ENCODE assay signal across 22 mouse cellular contexts in the genomic region with DNA sequence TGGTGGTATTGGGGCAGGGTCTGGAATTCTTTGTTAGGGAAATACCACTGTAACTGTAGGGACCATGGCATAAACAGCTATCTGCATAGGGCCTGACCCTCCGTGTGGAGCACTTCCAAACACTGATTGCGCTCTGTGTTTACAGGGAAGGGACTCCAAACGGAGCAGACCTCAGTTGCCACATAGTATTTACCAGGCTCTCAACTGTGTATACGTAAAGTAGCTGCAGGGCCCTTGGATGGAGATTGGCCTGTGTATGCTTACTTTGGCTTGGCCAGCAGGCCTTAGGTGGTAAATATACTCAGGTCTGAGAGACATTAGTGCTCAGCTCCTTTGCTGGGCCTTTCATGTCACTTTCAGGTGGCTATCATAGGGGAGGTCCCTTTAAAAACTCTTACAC. TPM values are rescaled to one million over a fixed set of nuclear protein-coding genes. Genes with fewer than 3 reads are reported as not detected.
DNase-seq lines count a peak whose midpoint lies in the region; ATAC-seq and TF ChIP-seq lines count a peak whose summit lies in the region.
"Had no signal": no experiment of that assay in that cellular context is flagged by ENCODE, and none has a peak within 500 bp of the region (broad histone marks: within the 10 kb centered on the region; RNA-seq: fewer than 3 reads in every experiment).

No protein-coding gene starts in this region.

- H3K9ac ChIP-seq in heart, embryonic 11.5 days (ENCODE audit: low read depth, low read length), result no peak overlapping the region
- no peak overlapping the region for H3K9ac ChIP-seq in embryonic facial prominence, embryonic 14.5 days (ENCODE audit: low read depth, low read length)
- H3K9ac ChIP-seq in limb, embryonic 14.5 days (ENCODE audit: low read depth, low read length, severe bottlenecking), result no peak overlapping the region
- H3K9ac ChIP-seq: hindbrain, embryonic 12.5 days had no signal

- no peak for ATAC-seq in heart, embryonic 11.5 days (replicated peaks; ENCODE audit: insufficient number of reproducible peaks, low FRiP score, low TSS enrichment)
- ATAC-seq in embryonic facial prominence, embryonic 14.5 days (ENCODE audit: low read depth), result no peak
- ATAC-seq in limb, embryonic 14.5 days (ENCODE audit: low FRiP score, low read depth), result no peak
- ATAC-seq: forebrain, embryonic 16.5 days; intestine, postnatal 0 days had no signal

- no peak overlapping the region for H3K4me3 ChIP-seq in heart, embryonic 10.5 days
- H3K4me3 ChIP-seq in heart, embryonic 11.5 days (ENCODE audit: low read depth, low read length), result no peak overlapping the region
- H3K4me3 ChIP-seq in lung, adult 2 months (replicated peaks; ENCODE audit: extremely low read depth, low read depth, low read length), result no peak overlapping the region
- H3K4me3 ChIP-seq in embryonic facial prominence, embryonic 14.5 days (ENCODE audit: low read depth, low read length), result no peak overlapping the region
- H3K4me3 ChIP-seq in limb, embryonic 14.5 days (replicated peaks; ENCODE audit: low read length), result no peak overlapping the region
- H3K4me3 ChIP-seq in hindbrain, embryonic 10.5 days, result no peak overlapping the region
- H3K4me3 ChIP-seq: forebrain, embryonic 10.5 days; hindbrain, embryonic 12.5 days had no signal

- H3K27ac ChIP-seq in heart, embryonic 10.5 days, result 0 out of 2 replicates have a peak overlapping the region, but pooled peaks have one; percentile 62
- H3K27ac ChIP-seq in heart, embryonic 11.5 days (ENCODE audit: low read depth, low read length), result no peak overlapping the region
- peak overlapping the region; percentile 62 for H3K27ac ChIP-seq in embryonic facial prominence, embryonic 14.5 days (replicated peaks; ENCODE audit: low read depth, low read length)
- H3K27ac ChIP-seq in limb, embryonic 14.5 days (replicated peaks; ENCODE audit: low read depth, low read length), result peak overlapping the region; percentile 70
- no peak overlapping the region; the same call in 1 of the 2 replicates for H3K27ac ChIP-seq in hindbrain, embryonic 10.5 days
- H3K27ac ChIP-seq: hindbrain, embryonic 12.5 days; kidney, postnatal 0 days had no signal

- no peak overlapping the region for H3K4me2 ChIP-seq in heart, embryonic 11.5 days
- H3K4me2 ChIP-seq in embryonic facial prominence, embryonic 14.5 days (ENCODE audit: low read depth, low read length), result no peak overlapping the region
- H3K4me2 ChIP-seq in limb, embryonic 14.5 days (replicated peaks; ENCODE audit: low read depth, low read length, severe bottlenecking), result no peak overlapping the region; the same call in 1 of the 2 replicates
- H3K4me2 ChIP-seq: hindbrain, embryonic 12.5 days had no signal

- peaks cover 33% of the 10 kb centered on the region for H3K36me3 ChIP-seq in heart, embryonic 10.5 days
- H3K36me3 ChIP-seq in heart, embryonic 11.5 days (ENCODE audit: control insufficient read depth, insufficient read depth, low read length), result peaks cover 13% of the 10 kb centered on the region
- peaks cover 24% of the 10 kb centered on the region for H3K36me3 ChIP-seq in embryonic facial prominence, embryonic 14.5 days (ENCODE audit: control insufficient read depth, insufficient read depth, low read length)
- peaks cover 29% of the 10 kb centered on the region for H3K36me3 ChIP-seq in limb, embryonic 14.5 days (ENCODE audit: control insufficient read depth, insufficient read depth, low read length)
- peaks cover 31% of the 10 kb centered on the region for H3K36me3 ChIP-seq in hindbrain, embryonic 10.5 days

- TF ChIP-seq POLR2A in lung, adult 2 months (IDR thresholded peaks at IDR 0.05; ENCODE audit: borderline replicate concordance, extremely low read depth, low read depth, low read length), result no peak
- TF ChIP-seq POLR2A in limb, embryonic 14.5 days (IDR thresholded peaks at IDR 0.05; ENCODE audit: borderline replicate concordance, extremely low read depth, insufficient read depth, insufficient read length), result no peak

- no peak for TF ChIP-seq CTCF in lung, adult 2 months (IDR thresholded peaks at IDR 0.05; ENCODE audit: insufficient read depth, low read length)

- H3K9me3 ChIP-seq in heart, embryonic 10.5 days, result no peaks in the 10 kb centered on the region
- no peaks in the 10 kb centered on the region; the same call in 1 of the 2 replicates for H3K9me3 ChIP-seq in heart, embryonic 11.5 days (replicated peaks; ENCODE audit: control insufficient read depth, low read length)
- H3K9me3 ChIP-seq in embryonic facial prominence, embryonic 14.5 days (ENCODE audit: control insufficient read depth, low read length), result no peaks in the 10 kb centered on the region
- H3K9me3 ChIP-seq in limb, embryonic 14.5 days (ENCODE audit: control insufficient read depth, low read length), result no peaks in the 10 kb centered on the region
- H3K9me3 ChIP-seq in hindbrain, embryonic 10.5 days, result peaks cover 5% of the 10 kb centered on the region; the same call in 1 of the 2 replicates
- H3K9me3 ChIP-seq: forebrain, embryonic 10.5 days had no signal

- peaks cover 76% of the 10 kb centered on the region for H3K4me1 ChIP-seq in heart, embryonic 10.5 days
- H3K4me1 ChIP-seq in heart, embryonic 11.5 days (ENCODE audit: control insufficient read depth, insufficient read depth, low read length), result peaks cover 58% of the 10 kb centered on the region
- peaks cover 3% of the 10 kb centered on the region; the same call in 1 of the 2 replicates for H3K4me1 ChIP-seq in lung, adult 2 months (ENCODE audit: control insufficient read depth, insufficient read depth, low read length)
- peaks cover 50% of the 10 kb centered on the region for H3K4me1 ChIP-seq in embryonic facial prominence, embryonic 14.5 days (ENCODE audit: control insufficient read depth, insufficient read depth, low read length)
- peaks cover 61% of the 10 kb centered on the region for H3K4me1 ChIP-seq in limb, embryonic 14.5 days (ENCODE audit: control insufficient read depth, insufficient read depth, low read length)
- peaks cover 59% of the 10 kb centered on the region for H3K4me1 ChIP-seq in hindbrain, embryonic 10.5 days (replicated peaks)

- no peak for DNase-seq in heart, embryonic 10.5 days (ENCODE audit: low spot score)
- peak; percentile 43 to 58 for DNase-seq in lung, adult 18-20 months
- no peak for DNase-seq in lung, adult 2 months
- no peak for DNase-seq in embryonic facial prominence, embryonic 14.5 days (ENCODE audit: low spot score)
- DNase-seq in limb, embryonic 14.5 days (ENCODE audit: low spot score), result no peak
- DNase-seq in thymus, postnatal 0 days (ENCODE audit: low spot score), result no peak
- DNase-seq in hindbrain, embryonic 10.5 days (ENCODE audit: low spot score), result no peak
- DNase-seq: adrenal gland, postnatal 10 days; cerebellum, adult 18-20 months; cerebellum, postnatal 25 days; gastrocnemius, postnatal 36 days; heart, postnatal 14 days; liver; midbrain, embryonic 14.5 days; right cerebral cortex, postnatal 14 days; thymus, postnatal 14 days had no signal

- H3K27me3 ChIP-seq in heart, embryonic 10.5 days (ENCODE audit: insufficient read depth, poor library complexity, severe bottlenecking), result no peaks in the 10 kb centered on the region
- no peaks in the 10 kb centered on the region for H3K27me3 ChIP-seq in heart, embryonic 11.5 days (ENCODE audit: control insufficient read depth, insufficient read depth, low read length)
- no peaks in the 10 kb centered on the region for H3K27me3 ChIP-seq in embryonic facial prominence, embryonic 14.5 days (replicated peaks; ENCODE audit: control insufficient read depth, insufficient read depth, low read length)
- no peaks in the 10 kb centered on the region for H3K27me3 ChIP-seq in limb, embryonic 14.5 days (ENCODE audit: control insufficient read depth, insufficient read depth, low read length)
- H3K27me3 ChIP-seq in hindbrain, embryonic 10.5 days (ENCODE audit: insufficient read depth, poor library complexity, severe bottlenecking), result no peaks in the 10 kb centered on the region
- H3K27me3 ChIP-seq: hindbrain, embryonic 12.5 days had no signal

- 84% methylated on average over 4 of the region's 4 CpGs for WGBS in heart, embryonic 10.5 days
- 72% methylated on average over 4 of the region's 4 CpGs for WGBS in heart, embryonic 11.5 days (ENCODE audit: insufficient replicate concordance)
- WGBS in lung, adult 2 months, result 61% methylated on average over 4 of the region's 4 CpGs
- WGBS in embryonic facial prominence, embryonic 14.5 days, result 73% methylated on average over 4 of the region's 4 CpGs
- WGBS in limb, embryonic 14.5 days, result 60% methylated on average over 4 of the region's 4 CpGs
- WGBS in hindbrain, embryonic 10.5 days, result 91% methylated on average over 4 of the region's 4 CpGs

RNA-seq across cellular contexts. Expression of gene Rasl11b, which starts 7.4 kb away (rescaled TPM):
- polyA plus RNA-seq in heart, embryonic 10.5 days (2016; fragmentation: Nextera tagmentation; extraction: Ambion mirVana), result 58.3 and 65.9 TPM in 2 replicates
- polyA plus RNA-seq in heart, embryonic 11.5 days (2014; fragmentation: Nextera tagmentation; extraction: Ambion mirVana), result 75.9 and 87.0 TPM in 2 replicates
- 32.3 and 37.9 TPM in 2 replicates for polyA plus RNA-seq in lung, adult 2 months (2012; rRNA removed)
- polyA plus RNA-seq in embryonic facial prominence, embryonic 14.5 days (2014; fragmentation: Nextera tagmentation; extraction: Ambion mirVana), result 62.9 and 75.4 TPM in 2 replicates
- polyA plus RNA-seq in limb, embryonic 14.5 days (2012; rRNA removed), result 111 and 146 TPM in 2 replicates
- 102 and 116 TPM in 2 replicates for polyA plus RNA-seq in limb, embryonic 14.5 days (2014; fragmentation: Nextera tagmentation; extraction: Ambion mirVana)
- polyA plus RNA-seq in thymus, postnatal 0 days (2015; fragmentation: Nextera tagmentation; extraction: Ambion mirVana), result 26.8 and 28.6 TPM in 2 replicates
- polyA plus RNA-seq in hindbrain, embryonic 10.5 days (2016; fragmentation: Nextera tagmentation; extraction: Ambion mirVana), result 30.5 and 32.7 TPM in 2 replicates

Comparison
In these comparisons a context has a peak if more than half of its experiments do, and no peak if none do; other contexts are left out.
1. DNase-seq: peak in lung, adult 18-20 months (2 of 2); none in heart, embryonic 10.5 days (single experiment), lung, adult 2 months (single experiment), embryonic facial prominence, embryonic 14.5 days (single experiment), limb, embryonic 14.5 days (single experiment), thymus, postnatal 0 days (single experiment) and hindbrain, embryonic 10.5 days (single experiment).
2. H3K27ac ChIP-seq: peak in heart, embryonic 10.5 days (single experiment), embryonic facial prominence, embryonic 14.5 days (single experiment) and limb, embryonic 14.5 days (single experiment); none in heart, embryonic 11.5 days (single experiment) and hindbrain, embryonic 10.5 days (single experiment).